Mouse (Mus musculus) intestine, postnatal 0 days (tissue): ENCODE measurements around the gene Sox15. TPM values are rescaled to one million over a fixed set of nuclear protein-coding genes. Genes with fewer than 3 reads are reported as not detected.
"Not testable (repeated sequence)": the region's sequence is repeated elsewhere in the genome, so short reads cannot be mapped to it uniquely, and the experiment has no call there.

Experiments
- ATAC-seq: fragments of 200-750 bp; cut with Nextera tagmentation; 2 replicates; pipeline ENCODE4 v1.8.0; 2017; ENCODE audit warnings: mild to moderate bottlenecking, moderate TSS enrichment, moderate library complexity
- H3K27ac ChIP-seq: fragments of 300-500 bp; sonication (generic); 2 replicates; pipeline ENCODE4 v1.5.1; 2014; ENCODE audit warnings: mild to moderate bottlenecking, low read depth, low read length, moderate library complexity
- H3K27me3 ChIP-seq: fragments of 300-500 bp; sonication (generic); replicated peaks from 2 replicates; pipeline ENCODE4 v1.6.1; 2014; ENCODE audit warnings: low read length, mixed read lengths; ENCODE audit not compliant: control insufficient read depth, insufficient read depth
- H3K36me3 ChIP-seq: fragments of 300-500 bp; sonication (generic); 2 replicates; pipeline ENCODE4 v1.6.1; 2014; ENCODE audit warnings: mild to moderate bottlenecking, moderate library complexity; ENCODE audit not compliant: control insufficient read depth, insufficient read depth
- H3K4me1 ChIP-seq: fragments of 300-500 bp; sonication (generic); replicated peaks from 2 replicates; pipeline ENCODE4 v1.6.1; 2014; ENCODE audit warnings: antibody characterized with exemption, low read length, mixed read lengths; ENCODE audit not compliant: control insufficient read depth, insufficient read depth
- H3K4me2 ChIP-seq: fragments of 300-500 bp; sonication (generic); replicated peaks from 2 replicates; pipeline ENCODE4 v1.6.1; 2014; ENCODE audit warnings: low read depth, mild to moderate bottlenecking, moderate library complexity
- H3K4me3 ChIP-seq: fragments of 300-500 bp; sonication (generic); 2 replicates; pipeline ENCODE4 v1.5.1; 2014; ENCODE audit warnings: low read depth, low read length
- H3K9ac ChIP-seq: fragments of 300-500 bp; sonication (generic); 2 replicates; pipeline ENCODE4 v1.6.1; 2014; ENCODE audit warnings: mild to moderate bottlenecking, low read depth, low read length
- H3K9me3 ChIP-seq: fragments of 300-500 bp; sonication (generic); 2 replicates; pipeline ENCODE4 v1.6.1; 2016; ENCODE audit warnings: mixed run types; ENCODE audit not compliant: control insufficient read depth
- CTCF ChIP-seq: sonication (generic); IDR thresholded peaks from 2 replicates; pipeline ENCODE4 v1.5.1; 2016; ENCODE audit warnings: low read depth, mild to moderate bottlenecking, control low read depth, antibody characterized with exemption, moderate library complexity
- WGBS: fragments of 180-500 bp; shearing (Covaris S2); extraction: QIAGEN DNeasy Blood & Tissue Kit; methylation state at CpG from one replicate; pipeline ENCODE4 v1.1.7; 2014; 5-methylcytosine and 5-hydroxymethylcytosine counted together
- polyA plus RNA-seq: library from polyadenylated mRNA; unstranded; fragments of >200 nt; fragmentation: Nextera tagmentation; extraction: Ambion mirVana; gene quantifications from 2 replicates; pipeline ENCODE4 v1.2.1, GENCODE M21; 2015

Gene Sox15
- polyA plus RNA-seq, 1 experiment from 2014 or later = not detected

DNA sequence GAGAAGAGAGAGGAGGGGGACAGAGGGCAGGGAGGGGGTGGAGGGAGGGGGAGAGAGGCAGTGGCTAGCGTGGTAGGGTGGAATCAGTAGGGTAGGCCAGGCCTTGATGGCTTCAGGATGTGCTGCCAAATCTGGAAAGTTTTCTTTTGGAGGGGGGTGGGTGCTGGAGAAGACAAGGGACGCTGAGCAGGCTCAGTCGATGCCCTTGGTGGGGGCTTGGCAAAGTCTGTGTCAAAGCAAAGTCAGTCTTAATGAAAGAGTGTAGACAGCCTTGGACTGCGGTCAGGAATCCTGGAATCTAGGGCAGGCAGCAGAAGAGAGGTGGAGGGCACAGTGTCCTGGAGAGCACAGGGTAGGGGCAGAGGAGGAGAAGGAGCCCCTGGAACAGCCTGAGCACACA is 44.2 kb upstream of the Sox15 start:
- no peak overlapping the region for H3K27ac ChIP-seq
- WGBS = 57% methylated on average over 4 of the region's 4 CpGs
- no peaks in the 10 kb centered on the region for H3K27me3 ChIP-seq
- H3K9me3 ChIP-seq = no peaks in the 10 kb centered on the region
- H3K9ac ChIP-seq = no peak overlapping the region
- no peak for ATAC-seq
- H3K36me3 ChIP-seq = no peaks in the 10 kb centered on the region
- H3K4me3 ChIP-seq = no peak overlapping the region
- no peak for TF ChIP-seq CTCF
- no peak overlapping the region for H3K4me2 ChIP-seq
- 0 out of 2 replicates have a peak, but pooled peaks cover 7% of the 10 kb centered on the region for H3K4me1 ChIP-seq

DNA sequence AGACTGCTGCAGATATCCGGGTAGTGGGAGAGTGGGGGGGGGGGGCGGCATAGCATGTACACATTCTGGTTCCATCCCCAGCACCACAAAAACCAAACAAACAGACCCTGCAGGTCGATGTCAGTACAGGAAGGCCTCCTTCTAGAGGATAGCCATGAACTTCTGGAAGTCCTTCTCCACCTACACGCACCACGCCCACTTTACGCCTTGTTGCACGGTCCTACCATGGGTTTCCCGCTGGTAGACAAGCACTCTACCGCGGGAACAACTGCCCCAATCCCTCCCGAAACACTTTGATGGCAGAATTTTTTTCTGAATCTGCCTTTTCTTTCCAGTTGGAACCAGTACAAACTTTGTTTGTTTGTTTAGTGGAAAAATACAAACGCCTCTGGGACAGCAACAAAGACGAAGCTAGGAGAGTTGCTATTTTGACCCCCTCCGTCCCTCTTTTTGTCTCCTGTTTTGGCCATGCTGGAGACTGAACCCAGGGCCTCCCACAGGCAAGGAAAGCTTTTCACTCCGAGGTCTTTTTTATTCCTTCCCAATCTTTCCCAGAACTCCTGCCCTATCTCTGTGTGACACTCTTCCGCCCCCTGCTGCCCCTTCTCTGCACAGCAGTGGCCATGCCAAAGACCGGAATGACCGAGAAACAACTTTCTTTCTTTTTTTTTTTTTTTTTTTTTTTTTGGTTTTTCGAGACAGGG is 41.4 kb upstream of the Sox15 start:
- Histone ChIP-seq H3K4me1 (0 out of 2 replicates have a peak, but pooled peaks cover 3% of the 10 kb centered on the region), H3K27ac (no peak overlapping the region), H3K27me3 (no peaks in the 10 kb centered on the region), H3K4me2 (peak overlapping the region; percentile 63), H3K36me3 (no peaks in the 10 kb centered on the region), H3K4me3 (peak overlapping the region; percentile 20), H3K9me3 (no peaks in the 10 kb centered on the region), H3K9ac (0 out of 2 replicates have a peak overlapping the region, but pooled peaks have one; percentile 26)
- peak; percentile 54; the same call in 1 of the 2 replicates for ATAC-seq
- peak; percentile 87 for TF ChIP-seq CTCF
- 8% methylated on average over 18 of the region's 19 CpGs for WGBS

DNA sequence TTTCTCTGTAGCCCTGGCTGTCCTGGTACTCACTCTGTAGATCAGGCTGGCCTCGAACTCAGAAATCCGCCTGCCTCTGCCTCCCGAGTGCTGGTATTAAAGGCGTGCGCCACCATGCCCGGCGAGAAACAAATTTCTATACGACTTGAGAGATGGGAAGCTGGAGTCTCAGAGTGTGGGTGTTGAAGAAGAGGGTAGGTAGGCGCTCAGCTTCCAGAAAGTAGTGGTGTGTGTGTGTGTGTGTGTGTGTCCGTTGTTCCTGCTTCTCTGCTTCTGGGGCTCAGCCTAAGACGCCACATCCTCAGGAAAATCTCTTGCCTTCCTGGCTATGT is 40.9 kb upstream of the Sox15 start:
- 51% methylated on average over 11 of the region's 11 CpGs for WGBS
- H3K36me3 ChIP-seq, H3K9me3 ChIP-seq, H3K4me3 ChIP-seq, H3K9ac ChIP-seq, H3K27me3 ChIP-seq, H3K4me1 ChIP-seq, ATAC-seq, H3K27ac ChIP-seq: not testable (repeated sequence)
- H3K4me2 ChIP-seq = peak overlapping the region; percentile 63

DNA sequence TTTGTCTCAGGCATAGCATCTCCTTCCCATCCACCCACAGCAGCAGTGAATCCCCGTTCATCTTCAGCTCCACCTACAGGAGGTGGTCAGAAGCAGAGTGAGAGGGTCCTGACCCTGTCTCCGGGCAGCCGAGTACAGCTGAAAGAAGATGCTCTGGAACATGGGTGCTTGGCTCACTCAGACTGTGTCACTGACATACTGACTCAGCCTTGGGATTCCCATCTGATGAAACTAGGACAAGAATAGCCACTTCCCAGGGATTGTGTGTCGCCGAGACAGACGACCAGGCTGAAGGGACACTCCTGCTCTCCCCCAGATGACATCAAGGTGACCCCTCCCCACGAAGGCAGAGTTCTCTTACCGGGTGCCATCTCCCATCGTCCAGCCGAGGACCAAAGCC is 38.3 kb upstream of the Sox15 start:
- no peaks in the 10 kb centered on the region for H3K36me3 ChIP-seq
- no peaks in the 10 kb centered on the region for H3K27me3 ChIP-seq
- H3K4me2 ChIP-seq = no peak overlapping the region
- no peak overlapping the region for H3K27ac ChIP-seq
- H3K9ac ChIP-seq = no peak overlapping the region
- TF ChIP-seq CTCF = no peak
- H3K9me3 ChIP-seq = no peaks in the 10 kb centered on the region
- H3K4me1 ChIP-seq = 0 out of 2 replicates have a peak, but pooled peaks cover 6% of the 10 kb centered on the region
- 54% methylated on average over 10 of the region's 10 CpGs for WGBS
- H3K4me3 ChIP-seq = no peak overlapping the region
- no peak for ATAC-seq

DNA sequence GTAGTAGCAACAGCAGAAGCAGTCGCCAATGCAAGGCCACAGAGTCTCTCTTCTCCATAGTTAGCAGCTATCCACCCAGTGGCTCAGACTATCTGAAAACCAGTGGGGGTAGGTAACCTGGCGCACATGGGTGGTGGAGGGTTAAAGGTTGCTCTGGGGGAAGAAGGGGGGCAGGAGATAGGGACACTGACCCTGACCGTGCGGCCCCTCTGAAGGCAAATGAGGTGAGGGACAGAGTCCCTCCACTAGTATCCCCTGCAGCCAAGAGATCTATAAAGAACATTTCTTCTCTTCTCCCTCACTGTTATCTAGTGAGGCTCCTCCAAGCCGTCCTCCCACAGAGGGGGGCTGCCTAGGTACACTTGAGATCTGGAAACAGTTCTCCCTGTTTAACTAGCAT is 37.3 kb upstream of the Sox15 start, which contains the start of gene Shbg:
Shbg (minus strand) TSS at position 101 of the 400 bp plus-strand sequence.
- TF ChIP-seq CTCF = no peak
- ATAC-seq = no peak
- H3K4me3 ChIP-seq = no peak within 1 kb of the TSS
- H3K27me3 ChIP-seq = no peaks in the 10 kb centered on the region
- no peak within 1 kb of the TSS for H3K27ac ChIP-seq
- H3K4me2 ChIP-seq = no peak within 1 kb of the TSS
- peaks cover 6% of the 10 kb centered on the region; the same call in 1 of the 2 replicates for H3K4me1 ChIP-seq
- no peaks in the 10 kb centered on the region for H3K36me3 ChIP-seq
- H3K9ac ChIP-seq = no peak within 1 kb of the TSS
- 61% methylated on average over 5 of the region's 5 CpGs for WGBS
- no peaks in the 10 kb centered on the region for H3K9me3 ChIP-seq

GRCm38 (mm10) chr11:69620394-69621081 is 34.6 kb upstream of the Sox15 start:
- peaks cover 3% of the 10 kb centered on the region; the same call in 1 of the 2 replicates for H3K4me1 ChIP-seq
- H3K27ac ChIP-seq = peak overlapping the region; percentile 16; the same call in 1 of the 2 replicates
- no peak overlapping the region for H3K9ac ChIP-seq
- no peak for TF ChIP-seq CTCF
- no peaks in the 10 kb centered on the region for H3K9me3 ChIP-seq
- no peaks in the 10 kb centered on the region for H3K36me3 ChIP-seq
- no peak overlapping the region for H3K4me3 ChIP-seq
- WGBS = 50% methylated on average over 7 of the region's 7 CpGs
- 0 out of 2 replicates have a peak overlapping the region, but pooled peaks have one; percentile 3 for H3K4me2 ChIP-seq
- ATAC-seq = peak; percentile 63
- no peaks in the 10 kb centered on the region for H3K27me3 ChIP-seq
